Mouse (Mus musculus) cerebellum, adult 8-10 months (tissue): ENCODE results near the gene AU022751.

ENCODE experiments used
- DNase-seq: peaks from one replicate; pipeline ENCODE4 v3.0.0; 2022

The AU022751 gene

DNA sequence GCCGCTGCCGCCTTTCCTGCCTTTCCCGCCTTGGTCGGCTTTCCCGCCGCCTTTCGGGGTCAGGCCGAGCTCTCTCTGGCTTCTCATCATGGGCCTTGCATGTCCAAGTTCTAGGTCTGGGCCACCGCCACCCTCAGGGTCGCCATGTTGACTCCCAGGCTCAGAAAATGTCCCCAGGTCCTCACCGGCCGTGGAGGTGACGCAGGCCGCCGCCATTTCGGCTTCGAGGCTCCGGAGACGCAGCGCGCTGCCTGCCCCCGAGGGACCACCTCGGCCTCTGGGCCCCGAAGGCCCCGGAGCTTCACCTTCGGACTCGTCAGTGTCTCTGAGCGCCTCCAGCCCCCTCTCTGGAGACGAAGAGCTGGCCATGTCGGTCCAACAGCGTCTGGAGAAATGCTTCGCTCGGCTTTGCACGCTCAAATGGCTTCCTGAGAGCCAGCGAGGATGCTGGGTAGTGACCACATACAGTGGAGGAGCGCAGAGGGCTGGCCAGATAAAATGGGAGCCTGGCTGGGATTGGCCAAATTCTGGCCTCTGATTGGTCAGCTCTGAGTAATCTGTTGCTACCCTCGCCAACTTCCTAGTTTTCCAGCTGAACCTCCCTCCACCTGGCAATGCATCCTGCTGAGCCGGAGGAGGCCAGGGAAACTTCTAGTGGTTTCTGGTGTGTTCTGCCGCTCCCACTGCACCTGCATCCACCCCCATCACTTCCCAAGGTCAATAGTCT, at the start of gene AU022751:
TSS of gene AU022751 (minus strand) at position 466 of the 727 bp plus-strand sequence.
- DNase-seq = no peak

GRCm38 (mm10) chrX:6091996-6092757, 9.0 kb upstream of the AU022751 start:
- DNase-seq = peak; percentile 58

DNA sequence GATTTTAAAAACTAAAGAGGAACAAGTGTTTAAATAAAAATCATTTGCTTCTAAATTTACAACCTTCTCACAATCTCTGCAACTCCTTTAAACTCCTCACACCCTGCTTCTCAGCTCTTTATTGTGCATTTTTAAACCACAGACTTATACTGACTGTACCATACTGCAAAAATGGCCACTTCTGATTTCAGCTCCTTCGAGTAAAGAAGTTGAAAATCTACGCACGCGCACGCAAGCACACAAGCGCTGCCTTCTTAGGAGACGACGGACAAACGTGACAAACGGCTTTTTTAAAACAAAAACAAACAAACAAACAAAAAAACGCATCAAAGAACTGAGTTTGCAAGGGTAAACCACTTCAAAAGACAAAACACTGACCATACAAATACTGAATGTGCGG, 8.3 kb upstream of the AU022751 start:
- no peak for DNase-seq

DNA sequence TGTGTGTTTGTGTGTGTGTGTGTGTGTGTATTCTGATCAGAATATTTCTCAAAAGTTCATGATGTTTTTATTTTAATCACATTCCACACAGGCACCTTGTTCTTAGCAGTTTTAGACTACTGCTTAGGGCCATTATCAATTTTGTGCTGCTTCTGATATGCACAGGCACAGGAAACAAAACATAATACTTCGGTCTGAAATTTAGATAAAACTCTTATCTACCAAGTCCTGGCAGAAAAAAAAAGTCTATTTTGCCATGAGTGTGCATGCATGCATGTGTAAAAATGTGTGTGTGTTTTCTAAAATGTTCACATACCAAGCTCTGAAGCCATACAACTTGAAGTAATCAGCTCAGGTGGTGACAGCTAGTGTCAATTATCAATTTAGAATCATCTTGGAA, 21.7 kb downstream of the AU022751 start:
- DNase-seq = no peak

- DNase-seq = peak; percentile 19
These were observed 35.1 kb downstream of the AU022751 start for GRCm38 (mm10) chrX:6047936-6048614.

- peak; percentile 20 for DNase-seq
These were observed 35.9 kb downstream of the AU022751 start, which contains the start of gene Nudt11 for GRCm38 (mm10) chrX:6047066-6047935. Nudt11 (plus strand) TSS chrX:6047453.
